Mouse (Mus musculus) layer of hippocampus, adult 8-10 months (tissue): ENCODE results near the gene Ntsr1. TPM values are rescaled to one million over a fixed set of nuclear protein-coding genes. Genes with fewer than 3 reads are reported as not detected.

ENCODE experiments used
- DNase-seq, 2 experiments: peaks; one replicate each; pipeline ENCODE4 v3.0.0; 2022; ENCODE audit warnings: low spot score in 2 of 2
- total RNA-seq, 4 experiments: library from RNA; stranded (reverse); gene quantifications; 2 replicates each; pipeline ENCODE4 v1.2.4; 2022

The Ntsr1 gene
- 1 to 10 TPM; 3.1 to 4.7 (median 4.3) TPM for total RNA-seq

DNA sequence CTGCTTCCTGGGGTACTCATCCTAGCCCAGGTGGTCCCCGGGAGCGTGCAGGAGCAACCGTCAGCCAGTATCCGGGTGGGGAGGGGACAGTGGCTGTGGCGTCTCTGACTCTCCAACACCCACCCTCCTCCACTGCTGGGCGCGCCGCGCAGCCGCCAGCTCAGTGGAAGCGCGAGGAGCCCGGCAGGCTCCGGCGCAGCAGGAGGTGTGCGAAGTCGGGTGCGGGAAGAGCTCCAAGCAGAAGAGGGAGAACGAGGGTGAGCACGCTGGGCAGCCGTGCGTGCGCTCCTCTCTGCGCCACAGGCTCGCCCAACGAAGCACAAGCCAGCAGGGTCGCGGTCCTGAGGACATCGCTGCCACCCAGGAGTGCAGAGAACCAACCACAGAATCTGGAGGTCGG lies at the start of gene Ntsr1:
TSS of gene Ntsr1 (plus strand) at position 236 of the 400 bp plus-strand sequence.
- DNase-seq = peak in 1 of 2 experiments; percentile 29

DNA sequence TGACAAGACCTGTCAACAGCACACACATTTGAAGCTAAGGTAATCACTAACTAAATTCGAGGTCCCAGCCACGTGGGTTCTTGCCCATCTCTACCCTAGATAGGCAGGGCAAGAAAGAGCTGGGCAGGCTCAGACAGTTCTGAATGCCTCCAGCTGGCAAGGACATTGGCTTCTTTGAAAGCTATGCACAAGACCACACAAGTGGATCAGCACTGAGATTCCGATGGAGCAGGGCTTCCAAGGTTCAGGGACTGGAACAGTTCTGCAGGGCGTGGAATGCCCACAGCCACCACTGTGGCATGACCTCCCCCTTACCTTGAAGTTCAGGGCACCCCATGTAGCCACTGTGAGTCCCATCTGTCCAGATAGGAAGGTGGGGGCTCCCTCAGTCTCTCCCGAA lies 49.2 kb upstream of the Ntsr1 start:
- no peak for DNase-seq

DNA sequence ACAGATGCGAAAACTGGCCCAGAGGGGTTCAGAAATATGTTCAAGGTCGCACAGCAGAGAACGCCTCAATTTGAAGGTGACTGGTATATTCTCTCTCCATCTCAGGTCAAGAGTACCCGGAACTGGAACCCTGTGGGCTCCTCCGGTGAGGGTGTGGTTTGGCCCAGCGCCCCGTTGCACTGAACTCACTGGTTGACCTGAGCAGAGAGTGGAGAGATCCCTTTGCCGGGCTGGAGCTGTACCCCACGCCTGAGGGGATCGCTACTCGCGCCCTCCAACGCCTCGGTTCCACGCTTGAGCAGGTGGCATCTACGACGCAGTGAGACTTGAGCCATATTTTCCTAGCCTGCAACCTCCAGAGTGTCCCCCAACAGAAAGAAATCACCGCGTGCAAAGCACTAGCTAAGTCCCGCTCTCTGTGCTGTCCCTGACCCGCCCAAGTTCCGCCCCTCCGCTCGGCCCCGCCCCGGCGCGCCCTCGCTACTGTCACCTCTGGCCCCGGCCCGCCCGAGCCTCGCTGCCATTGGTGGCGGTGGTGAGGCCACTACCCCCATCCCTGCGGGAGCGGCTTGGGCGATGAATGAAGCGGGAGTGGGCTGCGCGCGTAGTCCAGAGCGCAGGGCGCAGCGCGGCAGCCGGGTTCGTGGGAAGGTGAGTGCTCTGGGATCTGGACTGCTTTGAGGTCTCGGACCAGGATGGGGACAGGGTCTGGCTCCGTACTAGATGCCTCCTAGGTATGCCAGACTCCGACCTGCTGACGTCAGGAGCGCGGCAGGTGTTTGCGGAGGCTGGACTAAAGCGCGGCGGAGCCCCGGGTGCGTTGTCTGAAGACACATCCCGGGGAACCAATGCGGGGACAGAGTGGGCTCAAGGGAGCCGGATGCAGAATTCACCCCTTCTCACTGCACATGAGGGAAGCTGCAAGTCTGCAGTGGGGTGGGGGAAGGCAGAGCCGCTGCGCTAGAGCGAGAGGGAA lies 43.8 kb upstream of the Ntsr1 start, which contains the start of gene Slco4a1:
TSS of gene Slco4a1 (plus strand) at position 523 of the 976 bp plus-strand sequence.
- DNase-seq = peak; percentile 35 to 39

DNA sequence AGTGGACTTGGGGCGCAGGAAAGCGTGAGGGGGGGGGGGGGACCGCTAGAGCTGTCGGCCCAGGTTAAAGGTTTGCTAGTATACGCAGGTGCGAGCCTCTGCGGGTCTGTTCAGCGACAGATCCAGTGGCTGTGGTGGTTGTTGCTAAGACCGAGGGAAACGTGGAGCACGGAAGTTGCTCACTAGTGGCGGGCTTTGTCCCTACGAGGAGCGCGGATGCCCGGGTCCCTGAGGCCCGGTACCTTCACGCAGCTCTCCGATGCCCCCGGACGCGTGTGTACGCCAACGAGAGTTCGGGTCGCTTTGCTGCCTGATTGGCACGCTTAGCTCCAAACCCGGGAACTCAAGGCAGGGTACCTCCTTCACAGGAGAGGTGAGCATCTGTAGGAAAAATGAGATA lies 43.1 kb upstream of the Ntsr1 start:
- DNase-seq = no peak

DNA sequence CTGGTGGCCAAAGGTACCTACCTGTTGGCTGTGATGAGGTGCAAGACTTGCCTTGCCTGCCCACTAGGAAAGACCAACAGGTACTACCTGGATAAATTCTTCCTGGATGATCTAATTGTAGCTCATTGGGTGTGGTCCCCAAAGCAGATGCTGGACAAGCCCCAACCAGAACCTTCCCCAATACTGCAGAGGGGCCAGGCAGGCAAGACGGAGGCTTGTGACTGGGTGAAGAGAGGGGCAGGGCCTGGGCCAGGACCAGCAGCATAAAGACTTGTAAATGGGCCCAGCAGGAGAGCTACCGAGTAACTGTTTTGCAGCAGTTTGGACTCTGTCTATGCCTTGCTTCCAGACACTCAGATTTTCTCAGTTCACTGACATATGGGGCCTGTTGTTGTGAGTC lies 42.1 kb upstream of the Ntsr1 start:
- no peak for DNase-seq

DNA sequence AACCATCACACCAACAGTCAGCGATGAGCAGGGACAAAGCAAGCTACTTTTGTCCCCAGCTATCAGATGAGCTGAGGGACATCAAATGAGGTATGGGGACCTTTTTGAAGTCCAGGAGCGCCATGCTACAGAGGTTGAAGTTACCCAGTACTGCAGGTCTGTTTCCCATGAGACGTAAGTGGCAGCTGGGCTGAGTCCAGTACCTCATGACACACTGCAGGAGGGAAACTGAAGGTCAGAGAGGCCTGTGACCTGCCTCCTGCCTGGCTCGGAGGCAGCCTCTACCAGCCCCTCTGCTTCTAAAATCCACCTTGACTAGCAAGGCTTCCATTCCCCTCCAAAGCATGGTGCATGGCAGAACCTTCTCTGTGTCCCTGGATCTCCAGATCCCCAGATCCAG lies 40.3 kb upstream of the Ntsr1 start:
- DNase-seq = no peak

DNA sequence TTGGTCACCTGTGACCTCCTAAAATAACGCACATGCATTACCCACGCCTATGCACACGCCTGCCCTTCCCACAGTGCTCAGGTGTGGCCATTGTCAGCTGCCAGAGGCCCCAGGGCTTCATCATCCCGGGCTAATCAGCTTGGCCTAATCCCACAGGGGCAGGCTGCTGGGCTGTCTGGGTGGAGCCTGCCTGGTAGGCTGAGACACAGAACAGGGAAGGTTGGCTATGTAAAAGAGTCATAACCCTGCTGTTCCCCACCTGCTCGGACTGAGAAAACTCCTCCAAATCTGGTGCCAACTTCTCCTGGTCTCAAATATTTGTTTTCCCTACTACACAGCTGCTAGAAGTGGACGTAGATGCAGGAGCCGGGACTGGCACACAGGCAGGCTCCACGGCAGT lies 39.0 kb upstream of the Ntsr1 start:
- no peak for DNase-seq

DNA sequence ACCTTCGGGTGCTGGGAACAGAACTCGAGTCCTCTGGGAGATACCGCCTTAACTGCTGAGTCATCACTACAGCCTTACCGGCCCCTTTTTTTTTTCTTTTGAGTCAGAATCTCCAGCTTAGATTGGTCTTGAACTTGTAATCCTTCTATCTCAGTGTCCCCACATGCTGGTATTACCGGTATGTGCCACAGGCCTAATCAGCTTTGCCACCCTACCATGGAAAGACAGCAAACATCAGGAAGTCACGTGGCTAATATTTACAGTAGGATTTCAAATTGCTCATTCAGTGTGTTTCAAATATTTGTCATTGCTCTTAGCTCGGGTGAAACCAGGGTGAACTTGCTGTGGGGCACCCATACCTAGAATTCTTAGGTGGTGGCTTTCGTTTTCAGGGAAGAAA lies 37.2 kb upstream of the Ntsr1 start:
- no peak for DNase-seq

DNA sequence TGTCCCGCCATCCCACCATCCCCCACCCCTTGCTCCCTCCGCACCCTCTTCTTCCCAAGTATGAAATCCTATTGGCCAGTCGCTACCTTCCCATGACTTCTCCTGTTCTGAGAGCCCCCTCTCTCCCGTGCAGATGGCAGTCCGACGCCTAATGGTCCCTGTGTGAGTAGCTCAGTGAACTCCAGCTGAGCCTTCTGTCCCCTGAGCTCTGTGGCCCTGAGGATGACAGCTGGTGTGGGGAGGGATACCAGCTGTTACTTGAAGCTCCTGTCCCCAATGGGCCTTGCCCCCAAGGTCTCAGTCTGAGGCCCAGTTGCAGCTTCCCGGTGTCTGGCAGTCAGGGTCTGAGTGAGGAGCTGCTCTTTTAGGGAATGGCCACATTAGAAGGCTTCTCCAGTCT lies 33.3 kb upstream of the Ntsr1 start:
- no peak for DNase-seq

DNA sequence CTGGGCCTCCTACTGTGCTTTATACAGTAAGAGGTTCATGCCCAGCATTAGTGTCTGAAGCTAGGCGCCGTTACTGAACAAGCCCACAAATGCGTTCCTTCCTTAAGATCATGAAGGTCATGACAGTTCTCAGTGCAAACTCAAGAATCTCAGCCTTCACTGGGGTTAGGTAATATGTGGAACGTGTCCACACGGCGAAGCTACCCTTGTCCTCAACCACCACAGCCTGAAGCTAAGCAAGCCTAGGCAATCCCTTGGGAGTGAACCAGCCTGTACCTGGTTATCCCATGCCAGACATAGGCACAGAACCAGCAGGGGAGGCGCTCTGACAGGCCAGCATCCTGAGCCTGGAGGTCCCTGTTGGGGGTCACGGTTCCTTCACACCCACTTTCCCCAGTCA lies 30.9 kb upstream of the Ntsr1 start:
- no peak for DNase-seq

DNA sequence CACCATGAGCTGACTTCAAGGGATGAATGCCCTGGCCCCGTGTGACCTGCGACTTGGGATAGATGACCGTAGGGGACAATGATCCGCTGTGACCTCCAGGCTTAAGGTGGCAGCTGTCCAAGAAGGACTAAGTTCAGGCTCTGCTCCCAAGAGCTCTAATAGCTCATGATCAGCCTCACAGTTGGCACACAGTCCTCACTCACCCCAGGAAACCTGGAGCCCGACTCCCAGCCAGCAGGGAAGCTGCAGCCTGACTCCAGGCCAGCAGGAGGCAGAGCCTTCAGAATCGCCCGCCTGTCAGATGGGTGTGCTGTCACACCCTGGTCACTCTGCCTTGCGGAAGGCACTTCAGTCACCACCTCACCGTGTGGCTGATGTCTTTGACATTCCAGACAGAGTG lies 30.0 kb upstream of the Ntsr1 start:
- no peak for DNase-seq

DNA sequence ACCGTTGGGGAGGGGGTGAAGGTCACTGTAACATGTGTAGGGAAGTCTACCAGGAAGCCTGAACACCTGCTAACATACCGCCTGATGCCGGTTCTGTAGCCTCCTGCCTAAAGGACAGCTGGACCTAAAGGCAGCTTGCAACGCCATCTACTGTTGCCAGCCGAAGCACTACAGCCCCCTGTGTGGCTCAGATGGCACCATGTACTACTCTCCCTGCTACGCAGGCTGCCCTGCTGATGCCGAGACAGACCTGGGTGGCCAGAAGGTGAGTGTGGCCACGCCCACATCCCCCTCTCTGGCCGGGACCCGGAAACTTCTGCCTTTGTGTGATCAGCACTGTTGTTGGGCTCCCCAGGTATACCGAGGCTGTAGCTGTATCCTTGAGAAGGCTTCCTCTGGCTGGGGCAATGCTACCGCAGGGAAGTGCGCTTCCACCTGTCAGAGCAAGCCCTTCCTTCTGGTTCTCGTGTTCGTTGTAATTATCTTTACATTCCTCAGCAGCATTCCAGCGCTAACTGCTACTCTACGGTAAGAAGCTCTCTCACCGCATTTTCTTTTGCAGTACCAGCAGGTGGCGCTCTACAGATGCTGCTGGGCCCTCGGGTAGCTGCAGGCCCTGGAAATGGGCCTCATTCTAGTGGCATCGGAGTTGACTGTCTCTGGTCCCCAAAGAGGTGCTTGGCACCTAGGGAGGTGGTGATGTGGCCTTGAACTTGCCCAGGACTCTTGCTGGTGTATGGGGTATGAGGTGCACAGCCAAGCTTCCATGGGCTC lies 27.3 kb upstream of the Ntsr1 start:
- no peak for DNase-seq

DNA sequence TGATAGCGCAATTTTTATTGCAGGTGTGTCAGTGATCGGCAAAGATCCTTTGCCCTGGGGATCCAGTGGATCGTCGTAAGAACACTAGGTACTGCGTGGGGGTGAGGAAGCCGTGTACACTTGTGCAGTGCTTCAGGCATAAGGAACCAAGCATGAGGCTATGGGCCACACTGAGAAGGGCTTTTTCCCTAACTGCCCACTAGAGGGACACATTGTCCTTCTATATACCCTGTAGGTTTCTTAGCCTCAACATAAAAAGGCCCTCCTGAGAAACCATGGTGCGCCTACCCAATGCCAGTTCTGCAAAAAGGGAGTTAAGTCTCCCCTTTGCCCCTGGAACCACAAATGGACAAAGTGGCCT lies 26.7 kb upstream of the Ntsr1 start:
- peak; percentile 52 to 76 for DNase-seq

DNA sequence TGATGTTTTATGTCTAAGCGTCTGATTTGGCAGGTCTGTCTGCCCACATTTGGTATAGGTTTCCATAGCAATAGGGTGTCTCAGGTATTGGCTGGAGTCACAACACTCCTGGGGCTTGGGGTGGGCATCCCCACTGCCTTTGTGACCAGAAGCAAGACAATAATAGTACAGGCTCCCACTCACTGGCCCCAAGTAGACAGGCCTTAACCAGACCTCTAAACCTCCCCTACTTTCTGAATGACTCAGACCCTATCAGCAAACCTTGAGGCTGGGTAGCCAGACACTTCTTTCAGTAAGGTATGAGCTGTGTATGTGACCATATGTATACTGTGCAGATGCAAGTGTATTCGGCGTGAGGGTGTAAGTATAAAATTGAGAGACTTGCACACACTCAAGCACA lies 24.9 kb upstream of the Ntsr1 start:
- no peak for DNase-seq

DNA sequence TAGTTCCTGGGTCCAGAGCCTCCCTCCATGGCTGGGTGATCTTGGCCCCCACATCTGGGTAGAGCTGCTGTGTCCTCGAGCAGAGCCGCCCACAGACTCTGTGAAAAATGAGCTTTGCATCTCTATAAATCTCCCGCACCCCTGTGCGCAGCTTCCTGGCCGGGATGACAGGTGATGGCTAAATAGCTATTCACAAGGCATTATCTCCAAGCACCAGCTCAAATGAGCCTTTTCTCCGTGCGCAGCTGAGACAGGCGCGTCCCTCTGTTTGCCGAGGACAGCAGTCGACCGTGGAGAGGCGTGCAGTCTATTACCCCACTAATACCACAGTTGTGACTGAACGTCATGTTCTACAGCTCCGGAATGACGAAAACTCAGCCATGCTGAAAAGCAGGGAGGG lies 17.5 kb upstream of the Ntsr1 start:
- no peak for DNase-seq

DNA sequence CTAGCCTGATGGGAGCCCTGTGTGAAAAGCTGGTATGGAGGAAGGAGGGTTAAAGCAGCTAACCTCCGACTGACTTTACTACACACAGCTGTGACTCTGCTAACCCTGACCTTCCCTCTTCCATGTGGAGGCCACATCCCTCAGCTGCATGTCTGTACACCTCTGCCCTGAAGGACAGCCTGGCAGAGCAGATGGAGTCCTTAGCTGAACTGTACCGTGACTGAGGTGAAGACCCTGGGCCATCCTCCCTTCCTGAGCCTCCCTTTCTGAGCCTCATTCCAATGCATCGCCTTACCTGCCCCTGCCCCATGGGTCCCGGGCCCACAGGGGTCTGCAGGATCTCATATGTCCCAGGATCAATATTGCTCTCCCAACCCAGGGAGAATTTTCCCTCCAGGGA lies 14.9 kb upstream of the Ntsr1 start:
- no peak for DNase-seq

DNA sequence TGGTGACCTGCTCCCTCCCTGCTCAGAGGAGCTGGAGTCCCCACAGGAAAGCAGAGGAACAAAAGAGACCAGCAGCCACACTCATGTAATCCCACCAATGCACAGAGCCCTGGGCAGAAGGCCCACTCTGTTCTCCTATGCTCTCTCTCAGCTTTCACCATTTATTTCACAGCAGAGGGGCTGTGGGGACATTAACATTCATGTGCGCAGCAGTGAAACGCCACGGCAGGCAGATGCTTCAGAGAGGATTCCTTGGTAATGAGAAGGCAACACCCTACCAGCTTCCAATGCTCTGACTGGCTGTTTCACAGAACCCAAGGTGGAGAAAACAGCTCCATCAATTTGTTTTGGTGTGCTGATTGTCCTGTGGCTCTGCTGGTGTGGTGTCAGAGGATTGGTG lies 14.5 kb upstream of the Ntsr1 start:
- no peak for DNase-seq

DNA sequence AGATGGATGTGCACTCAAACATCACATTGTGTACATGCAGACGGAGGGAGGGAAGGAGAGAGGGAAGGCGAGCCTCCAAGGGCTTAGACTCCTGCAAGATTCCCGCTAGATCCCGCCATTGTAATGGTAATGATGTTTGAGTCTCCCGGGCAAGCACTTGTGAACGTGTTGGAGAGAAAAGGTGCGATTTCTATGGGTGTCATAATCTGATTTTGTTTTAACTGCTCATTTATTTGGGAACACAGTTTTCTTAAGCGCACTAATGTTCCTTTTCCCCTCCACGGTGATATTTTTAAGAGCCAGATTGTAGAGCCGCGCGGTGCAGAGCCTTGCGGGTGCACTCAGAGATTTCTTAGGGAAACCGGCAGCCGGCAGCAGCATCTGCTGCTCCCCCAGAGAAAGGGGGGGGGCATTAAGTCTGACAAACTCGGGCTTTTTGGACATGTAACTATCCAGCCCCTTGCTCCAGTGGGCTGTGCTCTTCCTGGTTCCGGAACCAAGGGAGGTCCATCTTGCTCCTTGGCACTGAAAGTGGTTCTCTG lies 11.5 kb upstream of the Ntsr1 start:
- peak in 1 of 2 experiments; percentile 28 for DNase-seq

DNA sequence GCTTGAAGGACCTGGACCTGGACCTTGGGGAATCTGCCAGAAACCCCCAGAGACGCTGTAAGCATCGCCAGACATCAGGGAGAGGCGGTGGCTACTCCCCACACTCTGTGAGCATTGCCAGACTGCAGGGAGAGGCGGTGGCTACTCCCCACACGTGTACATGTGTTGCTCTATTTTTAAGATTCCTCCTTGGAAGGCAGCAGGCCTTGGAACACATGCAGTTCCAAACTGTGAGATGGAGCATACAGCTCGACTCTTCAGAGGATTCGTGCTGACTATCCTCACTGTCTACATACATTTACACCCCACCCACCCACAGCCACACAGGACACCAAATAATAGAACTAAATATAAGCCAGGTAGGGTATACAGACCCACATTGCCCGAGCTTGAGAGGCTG lies 3.9 kb upstream of the Ntsr1 start:
- DNase-seq = peak in 1 of 2 experiments; percentile 21

DNA sequence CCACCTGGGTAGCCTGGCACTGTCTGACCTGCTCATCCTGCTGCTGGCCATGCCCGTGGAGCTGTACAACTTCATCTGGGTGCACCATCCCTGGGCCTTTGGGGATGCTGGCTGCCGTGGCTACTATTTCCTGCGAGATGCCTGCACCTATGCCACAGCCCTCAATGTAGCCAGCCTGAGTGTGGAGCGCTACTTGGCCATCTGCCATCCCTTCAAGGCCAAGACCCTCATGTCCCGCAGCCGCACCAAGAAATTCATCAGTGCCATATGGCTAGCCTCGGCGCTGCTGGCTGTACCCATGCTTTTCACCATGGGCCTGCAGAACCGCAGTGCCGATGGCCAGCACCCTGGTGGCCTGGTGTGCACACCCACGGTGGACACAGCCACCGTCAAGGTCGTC lies 950 bp downstream of the Ntsr1 start:
- no peak for DNase-seq

DNA sequence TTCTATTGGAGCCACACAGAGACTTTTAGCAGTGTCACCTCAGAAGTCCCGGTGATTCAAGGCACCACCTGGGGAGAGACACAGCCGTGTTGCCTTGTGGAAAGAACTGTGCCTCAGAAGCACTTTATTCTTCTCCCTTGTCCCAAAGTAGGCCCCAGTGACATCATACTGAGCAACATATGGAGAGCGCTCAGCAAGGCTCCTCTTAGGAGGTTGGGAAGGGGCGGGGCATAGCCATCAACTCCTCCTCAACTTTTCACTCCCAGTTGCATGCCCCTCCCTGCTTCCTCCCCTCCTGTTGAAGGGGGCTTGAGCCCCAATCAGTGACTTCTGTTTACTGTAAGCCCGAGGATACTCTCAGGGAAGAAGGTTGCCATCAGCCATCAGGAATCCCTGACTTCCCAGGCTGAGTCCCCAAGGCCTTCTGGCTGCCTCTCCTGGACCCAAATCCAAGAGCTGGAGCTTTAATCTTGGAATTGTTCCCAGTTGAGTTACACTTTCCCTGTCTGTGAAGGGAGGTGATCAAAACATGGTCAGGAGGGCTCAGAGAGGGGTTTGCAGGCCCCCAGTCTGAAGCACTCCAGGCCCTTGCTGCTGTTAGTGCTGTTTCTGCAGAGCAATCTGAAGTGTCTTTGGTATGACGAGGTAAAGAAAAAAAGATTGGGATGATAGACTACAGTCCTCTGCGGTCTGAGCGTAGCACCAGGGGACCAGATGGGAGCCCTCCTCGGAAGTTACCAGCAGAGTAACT lies 1.6 kb downstream of the Ntsr1 start:
- no peak for DNase-seq
